Mouse (Mus musculus): ENCODE measurements around the gene Hid1. TPM values are rescaled to one million over a fixed set of nuclear protein-coding genes. Genes with fewer than 3 reads are reported as not detected.
A peak's percentile ranks its signal among the peaks of the same experiment; 100 is the strongest.

Hid1 gene
- polyA plus RNA-seq, 1 experiment: 14.4 TPM

- Histone ChIP-seq H3K79me3 (ENCODE audit: low read depth) (no peaks in the 10 kb centered on the region), H3ac (ENCODE audit: control insufficient read depth, insufficient read length, low read depth) (no peak within 1 kb of the TSS), H3K4me3 (ENCODE audit: insufficient read depth, poor library complexity, severe bottlenecking) (no peak within 1 kb of the TSS), H3K79me2 (ENCODE audit: control insufficient read depth, insufficient read depth) (no peaks in the 10 kb centered on the region), H3K36me3 (ENCODE audit: control insufficient read depth, insufficient read depth) (no peaks in the 10 kb centered on the region), H3K27me3 (ENCODE audit: control insufficient read depth, insufficient read depth, insufficient read length) (peaks cover 46% of the 10 kb centered on the region)
- TF ChIP-seq USF1 (IDR thresholded peaks at IDR 0.05; ENCODE audit: low read depth) (no peak), CTCF (IDR thresholded peaks at IDR 0.05; ENCODE audit: control insufficient read depth, insufficient read depth, insufficient read length) (peak; percentile 51)
These were observed 45.5 kb downstream of the Hid1 start, which contains the start of gene Ush1g for GRCm38 (mm10) chr11:115321906-115322693. Gene Ush1g (minus strand): TSS chr11:115322041.

GRCm38 (mm10) chr11:115319704-115320383, 47.7 kb downstream of the Hid1 start:
- H3K79me3 ChIP-seq (ENCODE audit: low read depth): no peaks in the 10 kb centered on the region
- TF ChIP-seq CEBPB (IDR thresholded peaks at IDR 0.05; ENCODE audit: low read depth) (no peak), USF1 (IDR thresholded peaks at IDR 0.05; ENCODE audit: low read depth) (no peak), CTCF (IDR thresholded peaks at IDR 0.05; ENCODE audit: control insufficient read depth, insufficient read depth, insufficient read length) (no peak), MYOG (IDR thresholded peaks at IDR 0.05; ENCODE audit: control insufficient read depth, extremely low read depth, insufficient read length) (no peak), MYOD1 (IDR thresholded peaks at IDR 0.05; ENCODE audit: control insufficient read depth, insufficient read length, low read depth) (no peak), FOSL1 (IDR thresholded peaks at IDR 0.05; ENCODE audit: insufficient read depth, low read length, poor library complexity, severe bottlenecking) (no peak), MAX (IDR thresholded peaks at IDR 0.05) (no peak)
- no peaks in the 10 kb centered on the region for H3K36me3 ChIP-seq (ENCODE audit: control insufficient read depth, insufficient read depth)
- H3K79me2 ChIP-seq (ENCODE audit: control insufficient read depth, insufficient read depth): no peaks in the 10 kb centered on the region
- H3K4me3 ChIP-seq (ENCODE audit: insufficient read depth, poor library complexity, severe bottlenecking): no peak overlapping the region
- no peak overlapping the region for H3ac ChIP-seq (ENCODE audit: control insufficient read depth, insufficient read length, low read depth)
- H3K27me3 ChIP-seq (ENCODE audit: control insufficient read depth, insufficient read depth, insufficient read length): peaks cover 69% of the 10 kb centered on the region

GRCm38 (mm10) chr11:115318245-115319027, 49.1 kb downstream of the Hid1 start:
- Histone ChIP-seq H3K79me2 (ENCODE audit: control insufficient read depth, insufficient read depth) (no peaks in the 10 kb centered on the region), H3K4me3 (ENCODE audit: insufficient read depth, poor library complexity, severe bottlenecking) (no peak overlapping the region), H3K27me3 (ENCODE audit: control insufficient read depth, insufficient read depth, insufficient read length) (peaks cover 62% of the 10 kb centered on the region), H3ac (ENCODE audit: control insufficient read depth, insufficient read length, low read depth) (no peak overlapping the region), H3K36me3 (ENCODE audit: control insufficient read depth, insufficient read depth) (no peaks in the 10 kb centered on the region), H3K79me3 (ENCODE audit: low read depth) (no peaks in the 10 kb centered on the region)
- TF ChIP-seq FOSL1 (IDR thresholded peaks at IDR 0.05; ENCODE audit: insufficient read depth, low read length, poor library complexity, severe bottlenecking): no peak
- TF ChIP-seq MAX (IDR thresholded peaks at IDR 0.05): no peak
- TF ChIP-seq MYOD1 (IDR thresholded peaks at IDR 0.05; ENCODE audit: control insufficient read depth, insufficient read length, low read depth): no peak

- Histone ChIP-seq H3K27me3 (ENCODE audit: control insufficient read depth, insufficient read depth, insufficient read length) (peaks cover 54% of the 10 kb centered on the region), H3K79me2 (ENCODE audit: control insufficient read depth, insufficient read depth) (no peaks in the 10 kb centered on the region), H3K36me3 (ENCODE audit: control insufficient read depth, insufficient read depth) (no peaks in the 10 kb centered on the region), H3K4me3 (ENCODE audit: insufficient read depth, poor library complexity, severe bottlenecking) (no peak overlapping the region), H3K79me3 (ENCODE audit: low read depth) (no peaks in the 10 kb centered on the region), H3ac (ENCODE audit: control insufficient read depth, insufficient read length, low read depth) (no peak overlapping the region)
- no peak for TF ChIP-seq MYOG (IDR thresholded peaks at IDR 0.05; ENCODE audit: control insufficient read depth, extremely low read depth, insufficient read length)
These were observed 50.4 kb downstream of the Hid1 start for GRCm38 (mm10) chr11:115317204-115317603.

GRCm38 (mm10) chr11:115314249-115314648, 53.3 kb downstream of the Hid1 start:
- no peaks in the 10 kb centered on the region for H3K79me2 ChIP-seq (ENCODE audit: control insufficient read depth, insufficient read depth)
- H3K79me3 ChIP-seq (ENCODE audit: low read depth): no peaks in the 10 kb centered on the region
- H3ac ChIP-seq (ENCODE audit: control insufficient read depth, insufficient read length, low read depth): no peak overlapping the region
- H3K36me3 ChIP-seq (ENCODE audit: control insufficient read depth, insufficient read depth): no peaks in the 10 kb centered on the region
- TF ChIP-seq CTCF (IDR thresholded peaks at IDR 0.05; ENCODE audit: control insufficient read depth, insufficient read depth, insufficient read length) (no peak), MYOD1 (IDR thresholded peaks at IDR 0.05; ENCODE audit: control insufficient read depth, insufficient read length, low read depth) (no peak), FOSL1 (IDR thresholded peaks at IDR 0.05; ENCODE audit: insufficient read depth, low read length, poor library complexity, severe bottlenecking) (no peak), MAX (IDR thresholded peaks at IDR 0.05) (no peak), USF1 (IDR thresholded peaks at IDR 0.05; ENCODE audit: low read depth) (no peak), CEBPB (IDR thresholded peaks at IDR 0.05; ENCODE audit: low read depth) (peak; percentile 36), MYOG (IDR thresholded peaks at IDR 0.05; ENCODE audit: control insufficient read depth, extremely low read depth, insufficient read length) (no peak)
- H3K4me3 ChIP-seq (ENCODE audit: insufficient read depth, poor library complexity, severe bottlenecking): no peak overlapping the region
- H3K27me3 ChIP-seq (ENCODE audit: control insufficient read depth, insufficient read depth, insufficient read length): peaks cover 46% of the 10 kb centered on the region

Data from C2C12 (cell line).